Mouse (Mus musculus): ENCODE measurements around the gene Gnl3.
A peak's percentile ranks its signal among the peaks of the same experiment; 100 is the strongest.

Gnl3 gene

DNA sequence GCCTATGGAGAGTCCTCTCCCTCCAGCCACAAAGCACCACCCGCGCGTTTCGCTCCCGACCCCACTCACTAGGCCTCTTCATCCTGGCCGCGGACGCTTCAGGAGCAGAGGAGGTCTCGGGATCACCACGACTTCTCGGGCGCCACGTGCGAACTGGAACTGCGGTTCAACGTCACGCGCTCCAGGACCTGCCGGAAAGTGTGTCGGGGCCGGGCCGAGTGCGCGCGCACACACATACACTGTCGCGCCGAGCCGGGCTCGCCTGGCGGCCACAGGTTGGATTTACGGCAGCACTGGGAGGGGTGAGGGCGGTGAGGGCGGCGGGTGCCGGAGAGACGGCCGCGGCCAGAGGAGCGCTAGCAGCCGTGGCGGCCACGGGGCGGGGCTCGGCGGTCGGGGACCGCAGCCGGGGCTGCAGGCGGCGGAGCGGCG is at the start of gene Gnl3, which contains the start of gene Pbrm1:
TSS of gene Gnl3 (minus strand) at position 293 of the 432 bp plus-strand sequence.
TSS of gene Pbrm1 (plus strand) at position 279 of the 432 bp plus-strand sequence.
- DNase-seq: peak; percentile 97 to 99

DNA sequence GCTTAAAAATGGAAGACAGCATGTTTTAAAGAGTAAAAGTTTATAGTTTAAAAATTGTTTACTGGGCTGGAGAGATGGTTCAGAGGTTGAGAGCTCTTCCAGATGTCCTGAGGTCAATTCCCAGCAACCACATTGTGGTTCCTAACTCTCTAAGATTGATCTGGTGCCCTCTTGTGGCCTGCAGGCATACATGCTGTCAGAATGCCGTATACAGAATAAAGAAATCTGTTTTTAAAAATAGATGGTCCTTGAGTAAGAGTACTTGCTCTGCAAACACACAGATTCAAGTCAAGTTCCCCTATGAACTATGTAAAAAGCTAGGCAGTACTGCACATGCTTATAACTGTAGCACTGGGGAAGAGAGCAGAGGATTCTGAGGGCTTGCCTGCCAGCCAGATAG is 43.3 kb upstream of the Gnl3 start:
- peak in 1 of 2 experiments; percentile 11 for DNase-seq

DNA sequence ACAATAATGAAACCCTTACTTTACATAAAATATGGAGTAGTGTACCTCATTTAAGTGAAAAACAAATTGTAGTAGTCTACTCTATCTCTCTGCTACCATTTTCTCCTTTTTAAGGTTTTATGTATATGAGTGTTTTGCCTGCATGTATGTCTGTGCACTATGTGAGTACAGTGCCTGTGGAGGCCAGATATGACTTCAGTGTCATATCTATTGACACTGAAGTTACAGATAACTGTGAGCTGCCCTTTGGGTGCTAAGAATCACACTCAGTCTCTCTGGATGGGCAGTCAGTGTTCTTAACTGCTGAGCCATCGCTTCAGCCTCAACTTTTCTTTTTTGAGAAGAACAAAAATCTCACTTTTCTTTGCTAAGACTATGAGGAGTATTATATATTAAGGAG is 26.9 kb upstream of the Gnl3 start:
- no peak for DNase-seq

DNA sequence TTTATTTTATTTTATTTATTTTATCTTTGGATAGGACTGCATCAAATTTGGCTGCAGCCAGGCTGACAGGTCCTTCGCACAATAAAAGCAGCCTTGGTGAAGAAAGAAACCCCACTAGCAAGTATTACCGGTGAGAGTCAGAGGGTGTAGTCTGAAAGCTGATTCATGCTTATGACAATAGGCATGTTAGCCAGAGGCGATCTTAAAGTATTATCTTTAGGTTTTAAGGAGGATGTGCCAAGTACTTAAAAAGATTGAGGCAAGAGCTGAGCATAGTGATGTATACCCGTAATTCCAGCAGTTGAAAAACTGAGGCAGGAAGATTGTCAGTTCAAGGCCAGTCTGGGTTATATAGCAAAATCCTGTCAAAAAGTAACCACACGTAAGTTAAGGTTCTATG is 26.3 kb upstream of the Gnl3 start:
- no peak for DNase-seq

DNA sequence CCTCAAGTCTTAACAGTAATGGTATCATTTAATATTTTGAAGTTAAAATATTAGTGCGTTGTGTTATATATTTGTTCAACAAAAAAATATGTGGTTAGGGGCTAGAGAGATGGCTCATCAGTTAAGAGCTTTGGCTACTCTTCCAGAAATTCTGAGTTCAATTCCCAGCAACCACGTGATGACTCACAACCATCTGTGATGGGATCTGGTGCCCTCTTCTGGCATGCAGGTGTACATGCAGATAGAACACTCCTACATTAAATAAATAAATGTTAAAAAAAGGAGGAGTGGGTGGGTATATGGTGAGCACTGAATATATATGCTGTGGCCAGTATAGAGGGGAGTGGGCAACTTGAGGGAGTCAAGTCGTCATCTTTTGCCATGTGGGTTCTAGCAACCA is 6.8 kb upstream of the Gnl3 start:
- peak in 1 of 2 experiments; percentile 22 for DNase-seq

DNA sequence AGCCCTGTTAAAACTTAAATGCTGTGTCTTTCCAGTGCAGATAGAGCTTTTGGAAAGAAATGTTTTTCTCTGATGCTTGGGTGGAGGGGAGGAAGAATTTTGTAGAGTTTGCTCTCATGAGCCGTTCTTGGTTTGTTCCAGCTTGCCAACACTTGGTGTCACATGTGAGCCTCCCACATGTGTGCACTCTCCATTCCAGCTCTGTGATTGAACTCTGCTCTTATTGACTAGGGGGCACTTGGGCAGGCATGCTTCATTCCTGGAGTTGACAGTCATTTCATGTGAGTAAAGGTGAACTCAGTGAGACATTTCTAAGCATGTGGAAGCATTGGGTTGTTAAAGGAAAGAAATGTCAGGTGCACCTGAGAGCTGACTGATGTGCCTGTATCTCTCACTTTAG is 3.6 kb upstream of the Gnl3 start:
- DNase-seq: peak in 1 of 2 experiments; percentile 17

DNA sequence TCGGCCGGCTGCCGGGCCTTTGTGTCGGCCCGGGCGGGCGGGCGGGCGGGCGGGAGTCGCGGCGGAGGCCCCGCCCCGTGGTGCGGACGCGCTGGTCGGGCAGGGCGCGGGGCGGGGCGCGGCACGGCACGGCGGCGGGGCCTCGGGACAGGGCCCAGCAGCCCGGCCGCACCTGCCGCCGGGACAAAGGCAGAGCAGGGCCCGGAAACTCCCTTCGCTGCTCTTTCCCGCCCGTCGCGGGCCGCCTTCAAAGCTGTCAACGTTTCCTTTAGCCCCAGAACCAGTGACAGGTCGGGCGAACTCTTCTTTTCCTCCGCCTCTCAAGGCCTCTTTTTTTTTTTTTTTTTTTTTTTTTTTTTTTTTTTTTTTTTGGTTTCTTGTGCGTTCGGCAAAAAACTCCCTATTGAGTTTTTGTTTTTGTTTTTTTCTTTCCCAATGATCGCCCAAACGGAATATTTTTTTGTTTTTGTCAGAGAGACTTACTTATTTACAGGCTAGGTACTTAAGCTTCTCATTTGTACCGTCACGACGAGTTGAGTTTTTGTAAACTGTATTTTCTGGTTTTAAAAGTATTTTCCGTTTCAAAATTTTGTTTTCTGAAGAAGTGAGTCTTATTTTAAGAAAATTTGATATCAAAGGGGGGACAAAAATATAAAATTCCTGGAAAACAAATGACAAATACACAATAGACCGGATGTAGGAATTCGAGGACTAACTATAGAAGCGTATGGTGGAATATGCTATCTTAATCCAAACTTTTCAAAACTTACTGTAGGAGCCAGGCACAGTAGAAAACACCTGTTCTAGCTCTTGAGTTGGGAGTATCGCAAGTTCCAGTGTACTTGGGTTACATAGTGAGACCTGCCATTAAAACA is 616 bp upstream of the Gnl3 start:
- peak; percentile 81 to 91 for DNase-seq

DNA sequence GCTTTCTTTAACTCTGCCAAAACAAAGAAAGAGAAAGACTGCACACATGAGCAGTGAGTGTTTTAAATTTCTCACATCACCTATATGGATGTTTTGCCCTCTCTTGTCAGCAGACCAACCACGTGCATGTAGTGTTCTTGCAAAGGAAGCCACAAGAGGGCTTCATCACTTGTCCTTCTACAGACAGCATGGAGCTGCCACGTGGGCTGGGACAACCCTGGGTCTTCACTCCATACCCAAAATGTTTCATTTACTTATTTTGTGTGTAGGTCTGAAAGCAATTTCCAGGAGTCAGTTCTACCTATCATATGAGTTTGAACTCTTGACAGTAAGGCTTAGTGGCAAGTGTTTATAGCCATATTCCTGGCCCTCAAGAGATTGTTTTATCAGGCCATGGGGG is 1.1 kb downstream of the Gnl3 start:
- DNase-seq: peak; percentile 21 to 48

DNA sequence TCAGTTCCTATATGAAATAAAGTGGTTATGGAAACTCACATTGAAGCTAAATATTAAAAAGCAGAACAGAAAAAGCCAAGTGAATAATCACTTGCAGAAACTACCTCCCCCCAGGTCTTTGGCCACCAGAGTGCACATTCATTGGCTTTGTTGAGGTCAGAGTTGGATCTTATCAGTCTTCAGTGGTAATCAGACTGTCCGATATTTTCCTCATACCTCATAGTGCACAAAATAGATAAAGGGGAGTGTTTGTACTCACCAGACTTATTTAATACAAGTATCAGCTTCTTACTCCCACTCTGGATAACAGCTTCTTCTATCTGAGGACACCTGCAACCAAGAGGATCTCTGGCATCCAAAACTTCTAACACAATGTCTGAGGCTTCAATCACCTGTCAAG is 2.9 kb downstream of the Gnl3 start:
- DNase-seq: no peak

DNA sequence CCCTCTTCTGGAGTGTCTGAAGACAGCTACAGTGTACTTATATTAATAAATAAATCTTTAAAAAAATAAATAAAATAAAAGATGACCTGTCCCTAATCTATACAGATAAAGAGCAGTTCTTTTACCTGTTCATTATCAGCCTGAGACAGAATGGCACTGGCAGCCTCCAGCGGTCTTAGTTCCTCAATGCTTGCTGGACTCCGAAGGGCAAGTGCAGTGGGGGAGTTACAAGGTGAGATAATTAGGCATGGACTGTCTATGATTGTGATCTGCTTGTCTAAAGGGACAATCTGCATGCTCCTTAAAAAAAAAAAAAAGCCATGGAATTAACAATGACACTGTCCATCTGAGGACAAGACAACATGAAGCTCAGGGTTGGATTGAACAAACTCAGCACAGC is 5.0 kb downstream of the Gnl3 start:
- no peak for DNase-seq

DNA sequence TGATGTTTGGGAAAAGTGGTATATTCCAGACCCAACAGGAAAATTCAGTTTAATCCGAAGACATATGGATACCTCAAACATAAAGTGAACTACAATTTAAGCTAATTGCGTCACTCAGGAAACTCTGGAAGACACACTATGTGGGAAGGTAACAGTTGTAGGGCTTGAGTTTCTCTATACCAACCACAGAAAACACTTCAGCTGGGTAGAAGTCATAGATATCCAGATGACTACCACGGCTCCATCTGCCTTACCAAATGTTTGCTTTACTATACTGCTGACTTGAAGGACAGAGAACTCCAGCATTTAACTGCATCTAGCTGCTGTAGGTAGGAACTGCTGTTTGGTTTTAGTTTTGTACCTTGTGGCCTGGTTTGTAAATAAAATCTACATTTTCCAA is 7.4 kb downstream of the Gnl3 start:
- no peak for DNase-seq

DNA sequence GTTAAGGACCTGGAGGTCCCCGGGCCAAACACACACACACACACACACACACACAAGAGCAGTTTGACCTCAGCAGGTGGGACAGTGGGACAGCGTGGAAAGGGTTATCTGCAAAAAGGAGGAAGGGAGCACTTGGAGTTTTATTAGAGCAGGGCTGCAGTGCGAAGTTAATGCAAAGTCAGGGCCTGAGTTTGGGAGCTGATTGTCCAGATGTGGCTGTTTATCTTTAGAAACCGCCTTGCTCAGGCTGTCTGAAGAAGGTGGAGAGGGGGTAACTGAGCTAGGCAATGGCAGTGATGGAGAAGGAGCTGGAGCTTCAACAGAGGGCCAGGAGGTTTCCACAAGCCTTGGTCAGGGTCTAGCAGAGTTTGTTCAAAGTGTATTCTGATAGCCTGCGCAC is 12.2 kb downstream of the Gnl3 start:
- DNase-seq: no peak

DNA sequence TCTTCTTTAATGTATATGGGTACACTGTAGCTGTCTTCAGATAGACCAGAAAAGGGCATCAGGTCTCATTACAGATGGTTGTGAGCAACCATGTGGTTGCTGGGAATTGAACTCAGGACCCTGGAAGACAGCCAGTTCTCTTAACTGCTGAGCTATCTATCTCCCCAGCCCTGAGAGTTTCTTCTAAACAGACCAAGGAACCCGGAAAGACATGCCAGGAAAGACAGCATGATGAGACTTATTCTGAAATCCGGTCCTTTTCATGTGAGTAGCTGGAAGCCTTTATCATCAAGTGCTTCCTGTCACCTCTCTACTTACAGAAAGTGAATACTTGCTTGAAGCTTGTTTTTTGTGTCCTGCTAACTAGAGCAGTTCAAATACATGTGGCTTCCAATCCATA is 14.4 kb downstream of the Gnl3 start:
- no peak for DNase-seq

DNA sequence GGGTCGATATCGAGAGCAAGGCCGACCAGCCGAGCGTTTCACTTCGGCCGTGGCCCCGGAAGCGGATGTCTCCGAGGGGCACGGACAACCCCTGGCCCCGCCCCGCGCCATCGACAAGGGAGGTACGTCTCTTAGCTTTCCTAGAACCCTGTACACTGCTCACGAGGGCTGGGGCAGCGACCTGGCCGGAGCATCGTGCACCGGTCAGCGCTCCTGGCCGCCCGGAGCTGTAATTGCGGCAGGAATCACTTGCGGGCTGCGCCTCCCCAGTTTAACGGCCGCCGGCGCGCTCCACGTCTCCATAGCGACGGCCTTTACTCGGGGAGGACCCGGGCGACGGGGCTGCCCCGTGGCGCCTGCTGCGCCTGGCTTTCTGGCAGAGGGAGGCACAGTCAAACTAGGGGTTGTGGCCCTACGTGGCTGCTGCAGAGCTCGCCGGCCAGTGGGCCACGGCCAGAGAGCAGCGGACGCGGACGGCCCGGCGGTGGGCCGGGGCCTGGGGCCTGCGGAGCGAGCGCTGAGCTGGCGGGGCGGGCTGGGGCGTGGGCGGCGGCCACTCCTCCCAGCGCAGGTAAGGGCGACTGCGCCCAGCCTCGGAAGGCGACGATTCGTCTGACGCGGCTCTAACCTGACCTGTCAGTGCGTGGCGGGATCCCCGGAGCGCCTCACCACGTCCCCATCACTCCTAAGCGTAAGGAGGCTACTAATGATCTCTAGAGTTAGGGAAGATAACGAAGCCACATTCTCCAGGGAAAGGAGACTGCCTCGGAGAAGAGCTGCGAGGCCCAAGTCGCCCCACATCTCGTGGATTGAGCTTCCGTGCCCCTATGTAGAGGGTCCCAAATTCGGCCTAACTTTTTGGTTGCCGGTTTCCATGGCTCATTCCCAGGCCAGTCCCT is 17.4 kb downstream of the Gnl3 start, which contains the start of the genes Glt8d1 and Spcs1:
TSS of gene Glt8d1 (plus strand) at position 94 of the 899 bp plus-strand sequence.
TSS of gene Spcs1 (minus strand) at position 366 of the 899 bp plus-strand sequence.
- DNase-seq: peak; percentile 92 to 95

DNA sequence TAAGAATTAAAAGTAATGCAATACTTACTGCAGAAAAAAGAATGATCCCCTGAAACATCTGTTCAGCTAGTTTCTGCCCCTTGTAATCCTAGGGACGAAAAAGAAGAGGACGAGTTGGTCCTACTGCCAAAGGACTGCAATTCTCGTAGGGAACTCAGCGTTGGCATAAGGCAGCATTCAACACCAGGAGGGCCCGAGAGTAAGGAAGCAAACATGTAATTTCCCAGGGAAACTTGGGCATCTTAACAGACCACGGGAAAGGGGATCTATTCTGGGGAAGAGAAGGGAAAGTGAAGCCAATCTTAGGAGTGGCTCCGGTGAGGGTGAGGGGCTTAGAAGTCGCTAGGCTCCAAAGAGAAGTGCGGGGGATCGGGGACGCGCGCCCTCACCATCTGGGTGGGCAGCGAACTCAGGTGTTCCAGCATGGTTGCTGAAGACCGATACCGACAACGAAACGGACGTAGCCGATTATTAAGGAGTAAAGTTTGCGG is 18.1 kb downstream of the Gnl3 start:
- DNase-seq: no peak

DNA sequence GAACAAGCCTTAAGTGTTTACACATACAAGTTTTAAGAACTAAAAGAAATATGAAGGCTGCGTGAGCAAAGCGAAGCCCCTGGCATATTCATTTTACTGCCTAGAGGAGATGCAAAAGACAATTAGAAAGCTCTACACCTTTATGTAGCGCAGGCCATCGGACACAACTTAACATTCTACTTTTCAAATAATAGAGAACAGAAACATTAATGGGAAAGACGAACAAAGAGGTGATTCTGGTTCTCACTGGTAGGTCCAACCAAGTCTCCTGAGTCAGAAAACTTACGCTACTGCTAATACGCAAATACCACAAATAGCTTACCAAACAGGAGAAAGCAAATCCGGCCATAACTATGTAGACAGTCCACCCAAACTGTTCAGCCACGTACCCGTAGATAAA is 18.6 kb downstream of the Gnl3 start:
- no peak for DNase-seq

DNA sequence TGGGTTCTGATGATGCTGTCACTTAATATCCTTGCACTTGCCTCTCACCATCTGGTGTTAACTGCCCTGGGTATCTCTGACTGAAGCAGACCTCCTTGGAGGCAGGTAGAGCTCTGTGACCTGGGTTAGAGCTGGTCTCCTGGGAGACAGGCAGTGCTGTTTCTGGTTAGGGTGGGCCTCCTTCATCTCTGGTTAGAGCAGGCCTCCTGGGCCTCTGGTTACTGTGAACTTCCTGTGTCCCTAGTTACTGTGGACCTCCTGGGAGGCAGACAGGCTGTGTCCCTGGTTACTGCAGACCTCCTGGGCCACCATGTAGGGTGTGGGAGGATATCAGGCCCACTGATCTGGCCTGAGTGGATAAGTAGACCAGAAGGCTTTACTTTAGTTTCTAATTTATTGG is 22.5 kb downstream of the Gnl3 start:
- DNase-seq: no peak

DNA sequence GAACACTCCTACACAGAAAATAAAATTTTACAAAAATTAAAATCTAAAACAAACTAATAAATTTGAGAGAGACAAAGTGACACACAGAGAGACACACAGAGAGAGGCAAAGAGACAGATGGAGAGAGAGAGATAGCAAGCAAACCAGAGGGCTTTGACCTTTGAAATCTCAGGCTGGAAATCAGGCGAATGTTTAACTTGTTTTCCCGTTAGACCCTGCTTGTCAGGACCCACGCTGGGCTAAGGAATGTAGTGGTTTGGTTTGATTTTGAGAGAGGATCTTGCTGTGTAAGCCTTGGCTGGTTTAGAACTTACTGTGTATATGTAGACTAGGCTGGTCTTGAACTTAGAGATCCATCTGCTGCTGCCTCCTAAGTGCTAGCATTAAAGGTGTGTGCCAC is 42.7 kb downstream of the Gnl3 start:
- DNase-seq: peak in 1 of 2 experiments; percentile 15

DNA sequence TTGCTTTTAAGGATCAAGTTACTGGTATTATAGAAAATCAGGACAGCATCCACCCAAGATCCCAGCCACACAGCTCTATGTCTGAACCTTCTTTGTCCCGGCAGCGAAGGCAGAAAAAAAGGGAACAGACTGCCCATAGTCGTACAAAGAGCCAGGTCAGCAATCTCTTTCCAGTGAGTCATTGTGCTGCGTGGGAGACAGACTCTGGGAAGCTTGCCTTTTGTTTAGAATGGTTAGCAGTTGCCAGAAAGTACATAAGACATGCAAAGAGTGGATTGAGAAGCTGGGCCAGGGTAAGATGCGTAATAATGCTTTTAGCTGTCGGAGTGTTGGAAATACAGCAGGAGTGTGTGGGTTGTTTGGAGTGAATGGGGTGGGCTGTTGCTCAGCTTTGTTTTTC is 44.7 kb downstream of the Gnl3 start:
- DNase-seq: peak; percentile 26 to 52
